In genomic region chr8:79111461-79111860, GRCm38 (mm10) we compare ENCODE assay signal across 21 mouse cellular contexts.
DNase-seq lines count a peak whose midpoint lies in the region; ATAC-seq and TF ChIP-seq lines count a peak whose summit lies in the region.
"Had no signal": no experiment of that assay in that cellular context is flagged by ENCODE, and none has a peak within 500 bp of the region (broad histone marks: within the 10 kb centered on the region; RNA-seq: fewer than 3 reads in every experiment).

No protein-coding gene starts in this region.

- no peak for TF ChIP-seq POLR2A in liver, adult 2 months (IDR thresholded peaks at IDR 0.05; ENCODE audit: extremely low read depth, insufficient read depth, low read length)

- H3K4me2 ChIP-seq in liver, embryonic 11.5 days, result no peak overlapping the region
- no peak overlapping the region for H3K4me2 ChIP-seq in stomach, embryonic 15.5 days
- H3K4me2 ChIP-seq: forebrain, embryonic 15.5 days; hindbrain, embryonic 13.5 days; midbrain, embryonic 12.5 days; neural tube, embryonic 15.5 days had no signal

- no peak overlapping the region for H3K9ac ChIP-seq in liver, adult 2 months (ENCODE audit: low read depth, low read length)
- no peak overlapping the region for H3K9ac ChIP-seq in liver, embryonic 11.5 days (ENCODE audit: low read depth, low read length)
- no peak overlapping the region for H3K9ac ChIP-seq in stomach, embryonic 15.5 days
- H3K9ac ChIP-seq: forebrain, embryonic 15.5 days; hindbrain, embryonic 13.5 days; liver, embryonic 14.5 days; midbrain, embryonic 12.5 days; neural tube, embryonic 15.5 days had no signal

- no peaks in the 10 kb centered on the region for H3K79me2 ChIP-seq in liver, adult 2 months (ENCODE audit: control insufficient read depth, insufficient read depth, low read length)

- ATAC-seq in liver, embryonic 11.5 days (replicated peaks; ENCODE audit: low FRiP score), result no peak
- ATAC-seq in stomach, embryonic 15.5 days (ENCODE audit: insufficient read depth, low FRiP score, low read depth), result peak; percentile 27; the same call in 1 of the 2 replicates
- ATAC-seq: forebrain, embryonic 15.5 days; inflammation-experienced regulatory T-cells, adult 6 months had no signal

- H3K9me3 ChIP-seq in liver, embryonic 11.5 days (ENCODE audit: control insufficient read depth, low read length), result no peaks in the 10 kb centered on the region
- no peaks in the 10 kb centered on the region for H3K9me3 ChIP-seq in stomach, embryonic 15.5 days
- H3K9me3 ChIP-seq: embryonic facial prominence, embryonic 10.5 days; forebrain, embryonic 15.5 days; hindbrain, embryonic 13.5 days; midbrain, embryonic 12.5 days; neural tube, embryonic 15.5 days had no signal

- peak; percentile 16 for DNase-seq in kidney, adult 18-20 months
- DNase-seq in kidney, postnatal 4 days, result no peak
- DNase-seq in liver, adult 2 months (ENCODE audit: extremely low read depth, low read depth, low spot score), result peak; percentile 5
- DNase-seq in liver, embryonic 11.5 days (ENCODE audit: low spot score), result no peak
- peak; percentile 41 for DNase-seq in ZHBTc4 (ENCODE audit: low read depth, low spot score)
- DNase-seq in ovary, adult 18-20 months (ENCODE audit: low spot score), result no peak
- DNase-seq: adrenal gland, adult 2 months; cerebellum, adult 11-12 months; cerebellum, postnatal 10 days; gastrocnemius, postnatal 14 days; heart, adult 2 months; layer of hippocampus, postnatal 36 days had no signal

- no peaks in the 10 kb centered on the region for H3K36me3 ChIP-seq in liver, adult 2 months (ENCODE audit: control insufficient read depth, insufficient read depth, low read length)
- no peaks in the 10 kb centered on the region; the same call in 1 of the 2 replicates for H3K36me3 ChIP-seq in liver, embryonic 11.5 days (ENCODE audit: control insufficient read depth, insufficient read depth, low read length)
- no peaks in the 10 kb centered on the region for H3K36me3 ChIP-seq in stomach, embryonic 15.5 days
- H3K36me3 ChIP-seq: forebrain, embryonic 15.5 days; neural tube, embryonic 15.5 days had no signal

- H3K4me1 ChIP-seq in liver, adult 2 months (ENCODE audit: control insufficient read depth, insufficient read depth, low read length), result no peaks in the 10 kb centered on the region
- H3K4me1 ChIP-seq in liver, embryonic 11.5 days (replicated peaks; ENCODE audit: control insufficient read depth, insufficient read depth, low read length), result no peaks in the 10 kb centered on the region
- no peaks in the 10 kb centered on the region for H3K4me1 ChIP-seq in stomach, embryonic 15.5 days
- H3K4me1 ChIP-seq: forebrain, embryonic 15.5 days; neural tube, embryonic 15.5 days had no signal

- 79% methylated on average over 8 of the region's 8 CpGs for WGBS in liver, adult 2 months
- 82% methylated on average over 8 of the region's 8 CpGs for WGBS in liver, embryonic 11.5 days
- 74% methylated on average over 8 of the region's 8 CpGs for WGBS in stomach, embryonic 15.5 days

- H3K4me3 ChIP-seq in liver, adult 2 months (ENCODE audit: insufficient read depth, low read depth, low read length), result no peak overlapping the region
- no peak overlapping the region for H3K4me3 ChIP-seq in liver, embryonic 11.5 days (ENCODE audit: low read depth, low read length)
- H3K4me3 ChIP-seq in stomach, embryonic 15.5 days (replicated peaks), result no peak overlapping the region
- H3K4me3 ChIP-seq: embryonic facial prominence, embryonic 10.5 days; forebrain, embryonic 15.5 days; heart, adult 2 months; hindbrain, embryonic 13.5 days; layer of hippocampus, adult 2 months; midbrain, embryonic 12.5 days; neural tube, embryonic 15.5 days had no signal

- H3K27me3 ChIP-seq in liver, adult 2 months (ENCODE audit: control insufficient read depth, insufficient read depth, low read length), result no peaks in the 10 kb centered on the region
- no peaks in the 10 kb centered on the region for H3K27me3 ChIP-seq in liver, embryonic 11.5 days (replicated peaks; ENCODE audit: control insufficient read depth, insufficient read depth, low read length)
- H3K27me3 ChIP-seq in stomach, embryonic 15.5 days (replicated peaks), result no peaks in the 10 kb centered on the region
- H3K27me3 ChIP-seq: forebrain, embryonic 15.5 days; hindbrain, embryonic 13.5 days; midbrain, embryonic 12.5 days; neural tube, embryonic 15.5 days had no signal

- no peak for TF ChIP-seq CTCF in liver, adult 2 months (IDR thresholded peaks at IDR 0.05; ENCODE audit: low read depth, low read length)

- H3K27ac ChIP-seq in liver, adult 2 months (replicated peaks; ENCODE audit: insufficient read depth, low read depth, low read length), result no peak overlapping the region
- no peak overlapping the region for H3K27ac ChIP-seq in liver, embryonic 11.5 days (ENCODE audit: low read depth, low read length)
- no peak overlapping the region for H3K27ac ChIP-seq in stomach, embryonic 15.5 days
- H3K27ac ChIP-seq: embryonic facial prominence, embryonic 10.5 days; forebrain, embryonic 15.5 days; heart, adult 2 months; hindbrain, embryonic 13.5 days; layer of hippocampus, adult 2 months; liver, embryonic 14.5 days; midbrain, embryonic 12.5 days; neural tube, embryonic 15.5 days had no signal

Comparison
In these comparisons a context has a peak if more than half of its experiments do, and no peak if none do; other contexts are left out.
1. DNase-seq: peak in kidney, adult 18-20 months (single experiment), liver, adult 2 months (single experiment) and ZHBTc4 (single experiment); none in kidney, postnatal 4 days (0 of 2), liver, embryonic 11.5 days (single experiment) and ovary, adult 18-20 months (single experiment).